Mouse (Mus musculus) kidney, postnatal 25 days (tissue): ENCODE measurements at regions not wholly inside any gene's neighbourhood (a gene's known extent, or its start where the extent isn't known, plus 50 kb on each side); places are given as distances from the start of the nearest gene placed in this dataset.
"Not testable (repeated sequence)": the region's sequence is repeated elsewhere in the genome, so short reads cannot be mapped to it uniquely, and the experiment has no call there.

Source experiments
- DNase-seq, 2 experiments: peaks; one replicate each; pipeline ENCODE4 v3.0.0; 2021; ENCODE audit warnings: mixed read lengths in 2 of 2

DNA sequence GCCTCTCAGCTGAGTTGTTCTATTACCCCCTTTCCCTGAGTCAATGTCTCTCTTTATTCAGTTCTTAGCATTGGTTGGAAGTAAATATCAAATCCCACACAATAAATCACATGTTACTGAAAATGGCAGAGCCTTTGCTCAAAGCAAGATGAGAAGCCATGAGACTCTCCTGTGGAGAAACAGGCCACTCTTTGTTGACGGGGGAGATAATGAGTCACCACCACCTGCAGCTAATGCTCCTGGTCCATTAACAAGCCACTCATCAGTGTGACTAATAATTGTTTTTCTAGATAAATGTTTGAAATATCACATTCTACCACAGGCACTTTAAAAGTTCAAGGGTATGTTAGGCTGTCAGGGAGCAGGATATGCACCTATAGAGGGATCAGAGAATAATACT lies 61.0 kb upstream of the Galnt18 start:
- DNase-seq: no peak

DNA sequence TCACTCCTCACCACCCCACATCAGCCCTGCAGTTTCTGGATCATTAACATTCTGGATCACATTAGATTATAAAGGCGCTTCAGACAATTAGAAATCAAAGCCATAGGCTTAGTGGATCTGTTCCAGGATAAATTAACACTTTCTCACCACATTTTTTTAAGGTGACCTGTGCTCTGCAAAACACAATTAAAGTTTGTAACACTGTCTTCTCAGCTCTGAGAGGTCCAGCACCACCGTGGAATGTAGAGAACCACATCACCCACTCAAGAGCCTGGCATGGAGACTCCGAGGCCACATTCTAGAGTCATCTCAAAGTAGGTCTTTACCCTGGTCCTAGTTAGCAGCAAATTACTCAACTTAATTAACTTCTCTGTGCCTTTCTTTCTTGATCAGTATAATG lies 58.4 kb upstream of the Galnt18 start:
- DNase-seq: no peak

DNA sequence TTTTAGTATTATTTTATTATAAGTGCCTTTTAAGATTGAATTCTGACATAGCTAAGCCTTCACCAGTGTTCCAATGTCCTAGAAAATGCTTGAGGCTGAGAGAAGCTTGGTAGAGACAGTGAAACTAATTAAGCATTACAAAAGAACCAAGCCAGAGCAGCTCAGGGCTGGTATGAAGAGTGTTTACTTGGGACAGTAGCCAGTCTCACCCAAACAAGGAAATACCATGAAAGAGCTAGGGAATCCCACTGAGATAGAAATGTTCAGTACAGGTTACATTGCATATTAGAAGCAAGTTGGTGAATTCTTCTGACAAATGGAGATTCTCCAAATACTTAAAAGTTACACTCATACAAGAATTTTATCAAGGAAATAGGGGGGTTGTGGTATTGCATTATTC lies 54.6 kb upstream of the Galnt18 start:
- DNase-seq: not testable (repeated sequence)

DNA sequence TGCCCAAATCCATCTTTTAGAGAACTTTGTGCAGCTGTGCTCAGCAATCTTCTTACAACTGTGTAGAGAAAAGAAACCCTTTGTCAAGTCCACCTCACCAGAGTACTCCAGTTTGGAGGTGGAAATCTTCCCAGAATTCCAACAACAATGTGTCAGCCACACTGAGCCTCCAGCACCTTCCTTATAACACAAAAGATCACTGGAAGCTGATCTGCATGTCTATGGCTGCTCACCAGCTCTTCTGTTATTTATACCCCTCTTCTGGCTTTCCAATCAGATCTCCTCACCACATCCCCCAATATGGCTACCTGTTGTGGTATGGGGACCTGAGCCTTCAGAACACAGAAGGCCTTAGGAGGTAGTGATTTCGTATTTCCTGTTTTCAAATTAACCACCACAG lies 50.2 kb upstream of the Galnt18 start:
- DNase-seq: no peak
